Mouse (Mus musculus): Measurements from ENCODE around the gene Wapl.

Wapl gene

GRCm38 (mm10) chr14:34773681-34774080 is 100.0 kb downstream of the Wapl start:
- WGBS = 91% methylated on average over 3 of the region's 3 CpGs

GRCm38 (mm10) chr14:34774231-34774630 is 100.5 kb downstream of the Wapl start:
- WGBS = 78% methylated on average over 6 of the region's 6 CpGs

GRCm38 (mm10) chr14:34776719-34777385 is 103.1 kb downstream of the Wapl start:
- WGBS = 89% methylated on average over 12 of the region's 12 CpGs

- 21% methylated on average over 10 of the region's 10 CpGs for WGBS
These were observed 104.1 kb downstream of the Wapl start for GRCm38 (mm10) chr14:34777810-34778209.

GRCm38 (mm10) chr14:34778760-34779159 is 105.0 kb downstream of the Wapl start:
- WGBS = 87% methylated on average over 7 of the region's 7 CpGs

- 55% methylated on average over 1 of the region's 1 CpGs for WGBS
These were observed 119.8 kb downstream of the Wapl start for GRCm38 (mm10) chr14:34793406-34794037.

Data from cerebral cortex, adult 2 months (tissue).